Mouse (Mus musculus): ENCODE measurements around the gene Glrb. TPM values are rescaled to one million over a fixed set of nuclear protein-coding genes. Genes with fewer than 3 reads are reported as not detected.
A peak's percentile ranks its signal among the peaks of the same experiment; 100 is the strongest.

Gene Glrb
- total RNA-seq, 2 experiments from 2014 or later: 118 to 126 TPM

GRCm38 (mm10) chr3:80837583-80837982 lies 75.9 kb downstream of the Glrb start:
- no peak for DNase-seq (ENCODE audit: low spot score in 2 of 2)

- DNase-seq (ENCODE audit: low spot score in 2 of 2): no peak
Measured at GRCm38 (mm10) chr3:80823975-80824374, 89.5 kb downstream of the Glrb start.

- DNase-seq (ENCODE audit: low spot score in 2 of 2): no peak
Measured at GRCm38 (mm10) chr3:80818619-80819018, 94.8 kb downstream of the Glrb start.

- no peak for DNase-seq (ENCODE audit: low spot score in 2 of 2)
Measured at GRCm38 (mm10) chr3:80813734-80814133, 99.7 kb downstream of the Glrb start.

- DNase-seq (ENCODE audit: low spot score in 2 of 2): no peak
Measured at GRCm38 (mm10) chr3:80812237-80812636, 101.2 kb downstream of the Glrb start.

GRCm38 (mm10) chr3:80805327-80805726 lies 108.1 kb downstream of the Glrb start:
- DNase-seq (ENCODE audit: low spot score in 2 of 2): peak in 1 of 2 experiments; percentile 44

GRCm38 (mm10) chr3:80803811-80804210 lies 109.6 kb downstream of the Glrb start:
- peak in 1 of 2 experiments; percentile 20 for DNase-seq (ENCODE audit: low spot score in 2 of 2)

- no peak for DNase-seq (ENCODE audit: low spot score in 2 of 2)
Measured at GRCm38 (mm10) chr3:80803211-80803610, 110.2 kb downstream of the Glrb start.

- DNase-seq (ENCODE audit: low spot score in 2 of 2): peak; percentile 90 to 91
Measured at GRCm38 (mm10) chr3:80802596-80803081, 110.8 kb downstream of the Glrb start, which contains the start of gene Gria2. Gria2 (minus strand) TSS chr3:80802835.

GRCm38 (mm10) chr3:80801827-80802310 lies 111.6 kb downstream of the Glrb start:
- DNase-seq (ENCODE audit: low spot score in 2 of 2): no peak

- DNase-seq (ENCODE audit: low spot score in 2 of 2): peak; percentile 76 to 82
Measured at GRCm38 (mm10) chr3:80800995-80801826, 112.2 kb downstream of the Glrb start.

GRCm38 (mm10) chr3:80800299-80800994 lies 113.0 kb downstream of the Glrb start:
- peak; percentile 43 to 57 for DNase-seq (ENCODE audit: low spot score in 2 of 2)

GRCm38 (mm10) chr3:80797935-80798334 lies 115.5 kb downstream of the Glrb start:
- DNase-seq (ENCODE audit: low spot score in 2 of 2): no peak

- no peak for DNase-seq (ENCODE audit: low spot score in 2 of 2)
Measured at GRCm38 (mm10) chr3:80796764-80797163, 116.7 kb downstream of the Glrb start.

GRCm38 (mm10) chr3:80795284-80795683 lies 118.2 kb downstream of the Glrb start:
- DNase-seq (ENCODE audit: low spot score in 2 of 2): no peak

Other genes with a start within 250 kb of the Glrb start
- 100 to 1,000 TPM; 532 to 533 TPM for gene Gria2, start 110.8 kb downstream of the Glrb start, total RNA-seq (2021)
- gene Pdgfc, start 122.8 kb upstream of the Glrb start, total RNA-seq (2021): 1 to 10 TPM; 5.5 to 5.6 TPM

Measured in layer of hippocampus, postnatal 10 days (tissue).